ENCODE assay signal across 19 mouse cellular contexts in genomic region chr3:108184742-108185141, GRCm38 (mm10). TPM values are rescaled to one million over a fixed set of nuclear protein-coding genes. Genes with fewer than 3 reads are reported as not detected.
"Had no signal": no experiment of that assay in that cellular context is flagged by ENCODE, and none has a peak within 500 bp of the region (broad histone marks: within the 10 kb centered on the region; RNA-seq: fewer than 3 reads in every experiment).

No protein-coding gene starts in this region.

- ATAC-seq: intestine, postnatal 0 days had no signal

- H3K36me3 ChIP-seq: liver, embryonic 13.5 days; lung, embryonic 15.5 days; midbrain, embryonic 12.5 days; midbrain, embryonic 15.5 days; stomach, embryonic 15.5 days had no signal

- H3K9me3 ChIP-seq: liver, embryonic 13.5 days; lung, embryonic 15.5 days; midbrain, embryonic 12.5 days; midbrain, embryonic 15.5 days; neural tube, embryonic 12.5 days; stomach, embryonic 15.5 days had no signal

- H3K27me3 ChIP-seq: stomach, embryonic 15.5 days had no signal

- H3K27ac ChIP-seq: kidney, postnatal 0 days; layer of hippocampus, adult 2 months; liver, embryonic 13.5 days; lung, embryonic 15.5 days; macrophage; midbrain, embryonic 12.5 days; midbrain, embryonic 15.5 days; neural tube, embryonic 12.5 days; stomach, embryonic 15.5 days had no signal

- DNase-seq: kidney, adult 2 months; kidney, postnatal 25 days; layer of hippocampus, adult 9-11 months; liver, embryonic 13.5 days; retina, postnatal 1 day; right cerebral cortex, postnatal 25 days; spleen, adult 18-20 months; thymus, postnatal 36 days had no signal

- H3K9ac ChIP-seq: liver, embryonic 13.5 days; lung, embryonic 15.5 days; midbrain, embryonic 12.5 days; midbrain, embryonic 15.5 days; neural tube, embryonic 12.5 days; stomach, embryonic 15.5 days had no signal

- H3K4me3 ChIP-seq: neural tube, embryonic 12.5 days had no signal

RNA-seq across cellular contexts. Expression of gene Gpr61, which starts 30.1 kb away (rescaled TPM):
- total RNA-seq: liver, adult 2 months; megakaryocyte, adult 5-6 weeks had no signal
- polyA plus RNA-seq: kidney, adult 2 months; kidney, postnatal 0 days; liver, adult 2 months; liver, embryonic 13.5 days; macrophage had no signal
